Mouse (Mus musculus): ENCODE data around the gene Btbd16. TPM values are rescaled to one million over a fixed set of nuclear protein-coding genes. Genes with fewer than 3 reads are reported as not detected.

Btbd16 gene
- polyA plus RNA-seq, 1 experiment from 2014 or later: not detected

GRCm38 (mm10) chr7:130750752-130751490 is 22.9 kb upstream of the Btbd16 start:
- no peaks in the 10 kb centered on the region for H3K27me3 ChIP-seq
- WGBS: 63% methylated on average over 17 of the region's 17 CpGs
- no peak overlapping the region for H3K4me3 ChIP-seq (replicated peaks)
- no peak for ATAC-seq (ENCODE audit: insufficient number of reproducible peaks, insufficient read depth, low FRiP score, low TSS enrichment, low read depth)
- H3K9ac ChIP-seq (replicated peaks): no peak overlapping the region
- H3K9me3 ChIP-seq: no peaks in the 10 kb centered on the region
- peaks cover 8% of the 10 kb centered on the region; the same call in 1 of the 2 replicates for H3K4me1 ChIP-seq (replicated peaks)
- H3K27ac ChIP-seq: 0 out of 2 replicates have a peak overlapping the region, but pooled peaks have one; percentile 7
- peaks cover 92% of the 10 kb centered on the region for H3K36me3 ChIP-seq
- H3K4me2 ChIP-seq: no peak overlapping the region

- Histone ChIP-seq H3K4me3 (replicated peaks) (no peak overlapping the region), H3K4me2 (no peak overlapping the region), H3K27ac (no peak overlapping the region), H3K4me1 (replicated peaks) (peaks cover 8% of the 10 kb centered on the region; the same call in 1 of the 2 replicates), H3K9me3 (no peaks in the 10 kb centered on the region), H3K27me3 (no peaks in the 10 kb centered on the region), H3K9ac (replicated peaks) (no peak overlapping the region), H3K36me3 (peaks cover 90% of the 10 kb centered on the region)
- no peak for ATAC-seq (ENCODE audit: insufficient number of reproducible peaks, insufficient read depth, low FRiP score, low TSS enrichment, low read depth)
- 81% methylated on average over 7 of the region's 9 CpGs for WGBS
Measured at GRCm38 (mm10) chr7:130751678-130752077, 22.2 kb upstream of the Btbd16 start.

- Histone ChIP-seq H3K27me3 (no peaks in the 10 kb centered on the region), H3K4me1 (replicated peaks) (peaks cover 8% of the 10 kb centered on the region; the same call in 1 of the 2 replicates), H3K36me3 (peaks cover 87% of the 10 kb centered on the region), H3K4me3 (replicated peaks) (no peak overlapping the region), H3K27ac (no peak overlapping the region), H3K9ac (replicated peaks) (no peak overlapping the region), H3K4me2 (no peak overlapping the region), H3K9me3 (no peaks in the 10 kb centered on the region)
- ATAC-seq (ENCODE audit: insufficient number of reproducible peaks, insufficient read depth, low FRiP score, low TSS enrichment, low read depth): no peak
- WGBS: 91% methylated on average over 2 of the region's 2 CpGs
Measured at GRCm38 (mm10) chr7:130754790-130755189, 19.1 kb upstream of the Btbd16 start.

- 83% methylated on average over 7 of the region's 7 CpGs for WGBS
- Histone ChIP-seq H3K4me3 (replicated peaks) (no peak overlapping the region), H3K4me2 (no peak overlapping the region), H3K9me3 (no peaks in the 10 kb centered on the region), H3K27ac (no peak overlapping the region), H3K27me3 (no peaks in the 10 kb centered on the region), H3K9ac (replicated peaks) (no peak overlapping the region), H3K36me3 (peaks cover 85% of the 10 kb centered on the region), H3K4me1 (replicated peaks) (peaks cover 5% of the 10 kb centered on the region; the same call in 1 of the 2 replicates)
- no peak for ATAC-seq (ENCODE audit: insufficient number of reproducible peaks, insufficient read depth, low FRiP score, low TSS enrichment, low read depth)
Measured at GRCm38 (mm10) chr7:130756343-130756835, 17.5 kb upstream of the Btbd16 start.

- 90% methylated on average over 11 of the region's 11 CpGs for WGBS
- Histone ChIP-seq H3K4me2 (no peak overlapping the region), H3K27me3 (no peaks in the 10 kb centered on the region), H3K27ac (no peak overlapping the region), H3K9ac (replicated peaks) (no peak overlapping the region), H3K9me3 (no peaks in the 10 kb centered on the region), H3K36me3 (peaks cover 79% of the 10 kb centered on the region), H3K4me1 (replicated peaks) (peaks cover 5% of the 10 kb centered on the region; the same call in 1 of the 2 replicates), H3K4me3 (replicated peaks) (no peak overlapping the region)
- ATAC-seq (ENCODE audit: insufficient number of reproducible peaks, insufficient read depth, low FRiP score, low TSS enrichment, low read depth): no peak
Measured at GRCm38 (mm10) chr7:130757326-130757865, 16.5 kb upstream of the Btbd16 start.

GRCm38 (mm10) chr7:130762071-130762897 is 11.6 kb upstream of the Btbd16 start:
- Histone ChIP-seq H3K9ac (replicated peaks) (no peak overlapping the region), H3K4me3 (replicated peaks) (no peak overlapping the region), H3K36me3 (peaks cover 62% of the 10 kb centered on the region), H3K27ac (no peak overlapping the region), H3K9me3 (no peaks in the 10 kb centered on the region), H3K27me3 (no peaks in the 10 kb centered on the region), H3K4me2 (no peak overlapping the region), H3K4me1 (replicated peaks) (no peaks in the 10 kb centered on the region)
- no peak; the same call in 1 of the 2 replicates for ATAC-seq (ENCODE audit: insufficient number of reproducible peaks, insufficient read depth, low FRiP score, low TSS enrichment, low read depth)
- 47% methylated on average over 17 of the region's 17 CpGs for WGBS

- Histone ChIP-seq H3K9me3 (no peaks in the 10 kb centered on the region), H3K4me3 (replicated peaks) (no peak overlapping the region), H3K36me3 (peaks cover 52% of the 10 kb centered on the region), H3K4me2 (no peak overlapping the region), H3K27ac (no peak overlapping the region), H3K4me1 (replicated peaks) (no peaks in the 10 kb centered on the region), H3K27me3 (no peaks in the 10 kb centered on the region), H3K9ac (replicated peaks) (no peak overlapping the region)
- ATAC-seq (ENCODE audit: insufficient number of reproducible peaks, insufficient read depth, low FRiP score, low TSS enrichment, low read depth): no peak
- WGBS: 95% methylated on average over 17 of the region's 17 CpGs
Measured at GRCm38 (mm10) chr7:130764160-130764559, 9.7 kb upstream of the Btbd16 start.

- no peaks in the 10 kb centered on the region for H3K9me3 ChIP-seq
- no peak for ATAC-seq (ENCODE audit: insufficient number of reproducible peaks, insufficient read depth, low FRiP score, low TSS enrichment, low read depth)
- H3K9ac ChIP-seq (replicated peaks): no peak overlapping the region
- H3K4me3 ChIP-seq (replicated peaks): no peak overlapping the region
- no peak overlapping the region for H3K4me2 ChIP-seq
- H3K4me1 ChIP-seq (replicated peaks): no peaks in the 10 kb centered on the region
- 75% methylated on average over 30 of the region's 30 CpGs for WGBS
- no peaks in the 10 kb centered on the region for H3K27me3 ChIP-seq
- no peak overlapping the region for H3K27ac ChIP-seq
- H3K36me3 ChIP-seq: peaks cover 29% of the 10 kb centered on the region
Measured at GRCm38 (mm10) chr7:130766411-130767170, 7.3 kb upstream of the Btbd16 start.

GRCm38 (mm10) chr7:130768151-130768550 is 5.7 kb upstream of the Btbd16 start:
- peaks cover 27% of the 10 kb centered on the region for H3K36me3 ChIP-seq
- WGBS: 86% methylated on average over 4 of the region's 4 CpGs
- no peak for ATAC-seq (ENCODE audit: insufficient number of reproducible peaks, insufficient read depth, low FRiP score, low TSS enrichment, low read depth)
- no peak overlapping the region for H3K9ac ChIP-seq (replicated peaks)
- H3K9me3 ChIP-seq: no peaks in the 10 kb centered on the region
- H3K4me2 ChIP-seq: no peak overlapping the region
- no peaks in the 10 kb centered on the region for H3K27me3 ChIP-seq
- H3K4me1 ChIP-seq (replicated peaks): no peaks in the 10 kb centered on the region
- no peak overlapping the region for H3K4me3 ChIP-seq (replicated peaks)
- no peak overlapping the region for H3K27ac ChIP-seq

- no peak for ATAC-seq (ENCODE audit: insufficient number of reproducible peaks, insufficient read depth, low FRiP score, low TSS enrichment, low read depth)
- Histone ChIP-seq H3K36me3 (0 out of 2 replicates have a peak, but pooled peaks cover 10% of the 10 kb centered on the region), H3K4me1 (replicated peaks) (no peaks in the 10 kb centered on the region), H3K4me3 (replicated peaks) (no peak overlapping the region), H3K4me2 (no peak overlapping the region), H3K9ac (replicated peaks) (no peak overlapping the region), H3K27me3 (no peaks in the 10 kb centered on the region), H3K27ac (no peak overlapping the region), H3K9me3 (no peaks in the 10 kb centered on the region)
- 33% methylated on average over 3 of the region's 3 CpGs for WGBS
Measured at GRCm38 (mm10) chr7:130770707-130771106, 3.2 kb upstream of the Btbd16 start.

Data from limb, embryonic 12.5 days (tissue).